Mouse (Mus musculus) limb, embryonic 10.5 days (tissue): ENCODE results near the gene Abcg1. TPM values are rescaled to one million over a fixed set of nuclear protein-coding genes. Genes with fewer than 3 reads are reported as not detected.

Experiments
- DNase-seq: peaks from one replicate; pipeline ENCODE4 v3.0.0-alpha.2; 2017; ENCODE audit warnings: low spot score
- H3K27ac ChIP-seq: fragments of 300-500 bp; sonication (generic); 2 replicates; pipeline ENCODE4 v1.5.1; 2016; ENCODE audit warnings: mild to moderate bottlenecking
- H3K27me3 ChIP-seq: fragments of 300-500 bp; sonication (generic); 2 replicates; pipeline ENCODE4 v1.6.1; 2016; ENCODE audit warnings: low read depth, mild to moderate bottlenecking; ENCODE audit not compliant: poor library complexity, severe bottlenecking
- H3K36me3 ChIP-seq: fragments of 300-500 bp; sonication (generic); 2 replicates; pipeline ENCODE4 v1.6.1; 2016; ENCODE audit warnings: mild to moderate bottlenecking, moderate library complexity
- H3K4me1 ChIP-seq: fragments of 300-500 bp; sonication (generic); 2 replicates; pipeline ENCODE4 v1.6.1; 2016
- H3K4me3 ChIP-seq: fragments of 300-500 bp; sonication (generic); 2 replicates; pipeline ENCODE4 v1.5.1; 2016; ENCODE audit warnings: mild to moderate bottlenecking, moderate library complexity
- H3K9me3 ChIP-seq: fragments of 300-500 bp; sonication (generic); replicated peaks from 2 replicates; pipeline ENCODE4 v1.6.1; 2016; ENCODE audit warnings: mild to moderate bottlenecking
- WGBS: fragments of 180-500 bp; shearing (Covaris S2); methylation state at CpG from one replicate; pipeline ENCODE4 v1.1.7; 2016; 5-methylcytosine and 5-hydroxymethylcytosine counted together
- polyA plus RNA-seq: library from polyadenylated mRNA; unstranded; fragments of >200 nt; fragmentation: Nextera tagmentation; extraction: Ambion mirVana; gene quantifications from 2 replicates; pipeline ENCODE4 v1.2.1, GENCODE M21; 2016

The Abcg1 gene
- polyA plus RNA-seq, 1 experiment from 2014 or later, result 5.0 TPM

GRCm38 (mm10) chr17:31073273-31074052 is 16.0 kb downstream of the Abcg1 start:
- Histone ChIP-seq H3K27me3 (no peaks in the 10 kb centered on the region), H3K4me1 (peaks cover 78% of the 10 kb centered on the region), H3K27ac (peak overlapping the region; percentile 68), H3K4me3 (peak overlapping the region; percentile 36), H3K36me3 (no peaks in the 10 kb centered on the region), H3K9me3 (no peaks in the 10 kb centered on the region)
- peak; percentile 89 for DNase-seq
- 5% methylated on average over 31 of the region's 31 CpGs for WGBS

GRCm38 (mm10) chr17:31074053-31074590 is 16.6 kb downstream of the Abcg1 start:
- 26% methylated on average over 7 of the region's 7 CpGs for WGBS
- H3K4me3 ChIP-seq, result peak overlapping the region; percentile 36; the same call in 1 of the 2 replicates
- peaks cover 77% of the 10 kb centered on the region for H3K4me1 ChIP-seq
- no peaks in the 10 kb centered on the region for H3K27me3 ChIP-seq
- H3K27ac ChIP-seq, result peak overlapping the region; percentile 68
- no peaks in the 10 kb centered on the region for H3K9me3 ChIP-seq
- H3K36me3 ChIP-seq, result no peaks in the 10 kb centered on the region
- DNase-seq, result no peak

GRCm38 (mm10) chr17:31074666-31075065 is 17.2 kb downstream of the Abcg1 start:
- no peak overlapping the region for H3K4me3 ChIP-seq
- H3K4me1 ChIP-seq, result peaks cover 80% of the 10 kb centered on the region
- DNase-seq, result no peak
- H3K27me3 ChIP-seq, result no peaks in the 10 kb centered on the region
- no peaks in the 10 kb centered on the region for H3K36me3 ChIP-seq
- 43% methylated on average over 3 of the region's 3 CpGs for WGBS
- no peaks in the 10 kb centered on the region for H3K9me3 ChIP-seq
- peak overlapping the region; percentile 61 for H3K27ac ChIP-seq

GRCm38 (mm10) chr17:31075471-31075870 is 18.0 kb downstream of the Abcg1 start:
- Histone ChIP-seq H3K27ac (no peak overlapping the region; the same call in 1 of the 2 replicates), H3K4me1 (peaks cover 80% of the 10 kb centered on the region), H3K27me3 (no peaks in the 10 kb centered on the region), H3K9me3 (no peaks in the 10 kb centered on the region), H3K36me3 (no peaks in the 10 kb centered on the region), H3K4me3 (no peak overlapping the region)
- WGBS, result 86% methylated on average over 5 of the region's 5 CpGs
- DNase-seq, result no peak

DNA sequence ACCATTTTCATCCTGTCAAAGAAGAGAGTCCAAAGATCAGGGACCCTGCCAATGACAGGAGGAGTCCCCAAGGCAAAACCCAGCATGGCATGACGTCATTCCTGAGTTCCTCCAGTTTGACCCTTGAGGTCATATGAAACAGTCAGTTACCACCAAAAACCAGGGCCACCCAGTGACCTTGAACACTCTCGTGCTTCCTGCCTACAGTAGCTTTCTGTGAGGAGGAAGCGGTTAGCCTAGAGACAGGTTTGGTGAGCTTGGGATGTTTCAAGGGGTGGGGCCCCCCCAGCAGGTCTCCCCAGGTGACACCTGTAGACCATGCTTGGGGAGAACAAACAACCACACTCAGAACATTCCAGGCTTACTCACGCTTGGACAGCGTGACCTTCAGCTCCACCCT is 20.1 kb downstream of the Abcg1 start:
- no peak overlapping the region for H3K27ac ChIP-seq
- DNase-seq, result no peak
- H3K36me3 ChIP-seq, result no peaks in the 10 kb centered on the region
- peaks cover 64% of the 10 kb centered on the region for H3K4me1 ChIP-seq
- H3K9me3 ChIP-seq, result no peaks in the 10 kb centered on the region
- H3K27me3 ChIP-seq, result no peaks in the 10 kb centered on the region
- H3K4me3 ChIP-seq, result no peak overlapping the region
- 77% methylated on average over 5 of the region's 5 CpGs for WGBS

DNA sequence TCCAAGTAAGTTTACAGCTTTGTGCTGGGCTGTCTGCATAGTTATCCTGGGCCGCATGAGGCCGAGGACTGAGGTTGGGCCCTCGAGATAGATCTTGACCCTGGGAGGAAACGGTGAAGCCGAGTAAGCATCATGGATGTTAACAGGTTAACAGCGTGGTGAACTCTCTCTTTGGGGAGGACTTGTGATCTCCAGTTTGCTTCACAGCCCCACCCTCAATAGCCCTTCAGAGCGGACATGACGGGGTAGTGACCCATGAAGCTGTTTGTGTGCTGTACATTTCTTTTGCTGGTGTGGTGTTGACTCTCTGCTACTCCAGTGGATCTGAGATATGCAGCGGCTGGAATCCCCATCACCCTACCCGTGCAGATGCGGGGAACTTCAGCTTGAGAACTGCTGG is 21.1 kb downstream of the Abcg1 start:
- 85% methylated on average over 11 of the region's 11 CpGs for WGBS
- H3K4me1 ChIP-seq, result peaks cover 54% of the 10 kb centered on the region
- H3K27me3 ChIP-seq, result no peaks in the 10 kb centered on the region
- H3K9me3 ChIP-seq, result no peaks in the 10 kb centered on the region
- H3K27ac ChIP-seq, result peak overlapping the region; percentile 42; the same call in 1 of the 2 replicates
- no peak overlapping the region for H3K4me3 ChIP-seq
- no peak for DNase-seq
- H3K36me3 ChIP-seq, result no peaks in the 10 kb centered on the region

DNA sequence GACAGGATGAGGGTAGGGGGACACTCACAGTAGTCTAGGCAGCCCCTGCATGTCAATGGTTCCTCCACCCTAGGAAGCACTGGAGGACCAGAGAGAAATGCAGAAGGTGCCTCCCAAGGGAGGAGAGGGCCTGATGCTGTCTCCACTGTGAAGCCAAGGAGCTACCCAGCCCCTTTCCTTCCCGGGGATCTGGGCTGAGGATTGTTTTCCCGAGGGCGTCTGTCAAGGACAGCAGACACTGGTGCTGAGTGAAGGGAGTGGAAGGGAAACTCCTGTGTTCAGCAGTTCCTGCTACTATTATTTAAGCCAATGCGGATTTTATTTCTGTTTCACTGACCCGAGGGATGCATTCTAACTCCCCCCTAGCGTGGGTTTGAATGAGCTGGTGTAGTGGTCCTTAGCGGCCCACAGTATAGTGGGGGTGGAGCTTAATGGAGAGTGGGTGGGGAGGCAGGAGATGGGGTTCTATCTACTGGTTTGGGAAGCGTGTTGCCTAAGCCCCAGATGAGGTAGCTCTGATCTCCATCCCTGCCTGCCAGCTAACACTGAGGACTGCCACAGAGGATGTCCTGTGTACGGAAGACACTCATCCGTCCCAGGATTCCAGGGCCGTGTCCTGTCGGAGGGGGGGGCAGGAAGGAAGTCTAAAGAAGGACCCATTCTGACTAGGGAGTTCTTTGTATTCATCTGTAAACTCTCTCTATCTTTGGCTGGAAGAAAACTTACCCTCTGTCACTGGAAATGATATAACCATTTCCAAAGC is 21.8 kb downstream of the Abcg1 start:
- 66% methylated on average over 12 of the region's 12 CpGs for WGBS
- Histone ChIP-seq H3K4me3 (no peak overlapping the region), H3K9me3 (no peaks in the 10 kb centered on the region), H3K27ac (peak overlapping the region; percentile 42; the same call in 1 of the 2 replicates), H3K27me3 (no peaks in the 10 kb centered on the region), H3K36me3 (no peaks in the 10 kb centered on the region), H3K4me1 (peaks cover 47% of the 10 kb centered on the region)
- DNase-seq, result no peak

DNA sequence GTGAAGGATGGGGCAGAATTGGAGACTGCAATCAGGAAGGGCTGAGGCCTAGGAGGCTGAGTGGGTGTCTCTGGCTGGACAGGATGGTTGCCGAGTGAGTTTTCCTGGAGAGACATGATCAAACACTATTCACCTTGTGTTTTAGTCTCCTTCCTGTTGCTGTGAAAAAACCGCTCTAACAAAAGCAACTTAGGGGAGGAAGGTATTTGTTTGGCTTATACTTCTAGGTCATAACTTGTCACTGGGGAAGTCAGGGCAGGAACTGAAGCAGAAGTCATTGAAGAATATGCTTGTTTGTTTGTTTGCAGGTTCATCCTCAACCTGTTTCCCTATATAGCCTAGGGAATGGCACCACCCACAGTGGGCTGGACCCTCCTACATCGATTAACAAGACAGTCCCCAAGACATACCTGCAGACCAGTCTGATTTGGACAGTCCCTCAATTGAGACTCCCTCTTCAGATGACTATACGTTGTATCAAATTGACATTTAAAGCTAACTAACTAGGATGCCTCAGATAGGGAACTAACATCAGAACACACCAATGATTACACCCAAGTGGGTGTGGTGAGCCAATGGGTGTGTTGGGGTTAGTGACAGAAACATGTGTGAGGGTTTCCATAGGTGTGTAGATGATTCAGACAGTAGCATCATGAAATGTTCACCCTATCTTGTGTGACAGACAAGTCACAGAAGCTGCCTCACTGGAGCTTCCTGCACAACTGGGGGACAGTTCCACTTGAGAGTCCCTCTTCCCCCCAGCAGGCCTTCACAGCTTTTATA is 25.0 kb downstream of the Abcg1 start:
- H3K9me3 ChIP-seq, result no peaks in the 10 kb centered on the region
- no peaks in the 10 kb centered on the region for H3K27me3 ChIP-seq
- no peak overlapping the region for H3K27ac ChIP-seq
- DNase-seq, result no peak
- 92% methylated on average over 4 of the region's 4 CpGs for WGBS
- H3K36me3 ChIP-seq, result no peaks in the 10 kb centered on the region
- no peak overlapping the region for H3K4me3 ChIP-seq
- H3K4me1 ChIP-seq, result peaks cover 27% of the 10 kb centered on the region

DNA sequence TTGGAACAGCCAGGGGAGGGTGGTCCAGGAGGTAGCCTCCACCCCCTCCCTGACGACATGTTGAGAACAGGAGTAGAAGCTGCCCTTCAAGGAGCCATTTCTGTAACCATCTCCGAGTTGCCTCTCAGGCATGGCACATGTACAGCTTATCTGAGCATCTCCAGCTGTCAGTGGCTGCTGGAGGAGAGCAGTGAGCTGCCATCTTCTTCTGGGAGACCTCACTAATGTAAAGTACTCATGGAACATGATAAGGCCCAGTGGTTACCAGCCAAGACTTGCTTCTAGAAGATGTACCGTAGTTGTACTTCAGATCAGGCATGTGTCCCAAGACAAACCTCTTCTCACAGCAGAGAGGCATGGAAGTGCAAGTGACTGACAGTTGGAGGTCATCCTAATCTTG is 28.0 kb downstream of the Abcg1 start:
- 94% methylated on average over 3 of the region's 3 CpGs for WGBS
- no peak for DNase-seq
- H3K27me3 ChIP-seq, result no peaks in the 10 kb centered on the region
- no peak overlapping the region for H3K4me3 ChIP-seq
- H3K36me3 ChIP-seq, result no peaks in the 10 kb centered on the region
- no peaks in the 10 kb centered on the region for H3K9me3 ChIP-seq
- peaks cover 28% of the 10 kb centered on the region for H3K4me1 ChIP-seq
- no peak overlapping the region for H3K27ac ChIP-seq

- 92% methylated on average over 7 of the region's 7 CpGs for WGBS
- Histone ChIP-seq H3K36me3 (no peaks in the 10 kb centered on the region), H3K4me3 (no peak overlapping the region), H3K27ac (no peak overlapping the region), H3K4me1 (peaks cover 31% of the 10 kb centered on the region), H3K9me3 (no peaks in the 10 kb centered on the region), H3K27me3 (no peaks in the 10 kb centered on the region)
- no peak for DNase-seq
These were observed 28.7 kb downstream of the Abcg1 start for GRCm38 (mm10) chr17:31086196-31086595.

GRCm38 (mm10) chr17:31088711-31089110 is 31.2 kb downstream of the Abcg1 start:
- Histone ChIP-seq H3K27me3 (no peaks in the 10 kb centered on the region), H3K36me3 (no peaks in the 10 kb centered on the region), H3K4me1 (peaks cover 34% of the 10 kb centered on the region), H3K27ac (peak overlapping the region; percentile 68), H3K9me3 (no peaks in the 10 kb centered on the region), H3K4me3 (no peak overlapping the region)
- DNase-seq, result no peak
- 60% methylated on average over 5 of the region's 5 CpGs for WGBS

DNA sequence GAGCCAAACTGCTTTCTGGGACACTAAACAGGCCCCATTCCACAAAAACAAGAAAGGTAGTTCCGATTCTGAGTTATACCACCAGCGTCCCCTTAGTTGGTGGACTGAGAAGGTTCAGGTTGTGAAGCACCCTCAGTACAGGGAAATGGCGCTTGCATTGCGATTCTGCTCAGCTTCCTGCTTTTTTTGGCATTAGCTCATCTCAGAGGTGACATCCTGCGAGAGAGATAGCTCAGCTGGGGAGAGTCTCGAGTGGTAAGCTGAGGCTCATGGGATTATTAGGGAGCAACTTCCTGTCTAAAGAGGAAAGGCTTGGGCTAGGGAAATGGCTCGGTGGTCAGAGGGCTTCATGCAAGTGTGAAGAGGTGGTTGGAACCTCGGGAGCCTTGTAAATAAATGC is 32.4 kb downstream of the Abcg1 start:
- 84% methylated on average over 8 of the region's 8 CpGs for WGBS
- no peak overlapping the region for H3K4me3 ChIP-seq
- peaks cover 34% of the 10 kb centered on the region for H3K4me1 ChIP-seq
- no peaks in the 10 kb centered on the region for H3K9me3 ChIP-seq
- H3K36me3 ChIP-seq, result no peaks in the 10 kb centered on the region
- no peak overlapping the region for H3K27ac ChIP-seq
- DNase-seq, result no peak
- no peaks in the 10 kb centered on the region for H3K27me3 ChIP-seq
